Mouse (Mus musculus): Measurements from ENCODE around the gene Atp6v0e.

The Atp6v0e gene

GRCm38 (mm10) chr17:26640286-26640740 lies 22.7 kb upstream of the Atp6v0e start:
- no peak for DNase-seq (ENCODE audit: low read depth, low spot score)

GRCm38 (mm10) chr17:26643456-26643855 lies 19.6 kb upstream of the Atp6v0e start:
- DNase-seq (ENCODE audit: low read depth, low spot score), result no peak

- DNase-seq (ENCODE audit: low read depth, low spot score), result no peak
Measured at GRCm38 (mm10) chr17:26643993-26644392, 19.0 kb upstream of the Atp6v0e start.

- DNase-seq (ENCODE audit: low read depth, low spot score), result no peak
Measured at GRCm38 (mm10) chr17:26644509-26645410, 18.3 kb upstream of the Atp6v0e start.

- no peak for DNase-seq (ENCODE audit: low read depth, low spot score)
Measured at GRCm38 (mm10) chr17:26645411-26645854, 17.6 kb upstream of the Atp6v0e start.

DNA sequence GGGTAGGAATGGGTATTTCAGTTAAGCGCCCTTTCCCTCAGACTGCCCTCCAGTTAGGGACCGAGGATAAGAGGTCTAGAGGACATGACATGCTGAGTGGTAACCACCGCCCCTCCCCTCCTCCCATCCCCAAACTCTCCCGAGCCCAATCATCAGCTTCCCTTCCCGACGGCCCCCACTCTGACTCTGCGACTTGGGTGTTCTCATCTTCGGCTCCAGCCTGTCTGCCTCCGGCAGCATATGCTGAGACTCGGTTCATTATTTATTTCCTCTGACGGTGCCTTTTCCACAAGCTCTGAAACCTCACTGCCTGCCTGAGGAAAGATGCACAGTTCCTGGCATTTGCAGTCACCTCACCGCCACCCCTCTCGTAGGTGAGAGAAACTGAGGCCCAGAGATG lies 15.7 kb upstream of the Atp6v0e start:
- DNase-seq (ENCODE audit: low read depth, low spot score), result no peak

DNA sequence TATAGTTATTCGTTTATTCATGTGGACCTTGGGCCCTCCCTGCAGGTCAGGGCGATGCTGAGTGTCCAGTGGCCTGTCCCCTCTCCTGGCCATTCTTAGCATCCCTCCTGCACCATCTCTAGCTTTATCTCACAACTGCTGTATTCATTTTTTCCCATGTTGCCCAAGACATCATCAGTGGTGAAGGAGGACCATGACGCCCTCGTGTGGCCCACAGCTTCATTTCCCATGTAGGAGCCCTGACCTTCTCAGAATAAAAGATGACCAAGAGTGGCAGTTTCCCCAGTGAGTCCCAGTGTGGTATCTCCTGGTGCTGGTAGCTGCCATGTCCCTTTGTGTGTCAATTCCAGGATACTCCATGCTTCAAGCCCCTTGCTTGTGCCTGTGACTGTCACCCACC lies 13.5 kb upstream of the Atp6v0e start:
- DNase-seq (ENCODE audit: low read depth, low spot score), result no peak

GRCm38 (mm10) chr17:26650451-26651363 lies 12.3 kb upstream of the Atp6v0e start:
- DNase-seq (ENCODE audit: low read depth, low spot score), result no peak

GRCm38 (mm10) chr17:26658854-26659572 lies 4.0 kb upstream of the Atp6v0e start:
- DNase-seq (ENCODE audit: low read depth, low spot score), result no peak

- DNase-seq (ENCODE audit: low read depth, low spot score), result no peak
Measured at GRCm38 (mm10) chr17:26659573-26659915, 3.5 kb upstream of the Atp6v0e start.

DNA sequence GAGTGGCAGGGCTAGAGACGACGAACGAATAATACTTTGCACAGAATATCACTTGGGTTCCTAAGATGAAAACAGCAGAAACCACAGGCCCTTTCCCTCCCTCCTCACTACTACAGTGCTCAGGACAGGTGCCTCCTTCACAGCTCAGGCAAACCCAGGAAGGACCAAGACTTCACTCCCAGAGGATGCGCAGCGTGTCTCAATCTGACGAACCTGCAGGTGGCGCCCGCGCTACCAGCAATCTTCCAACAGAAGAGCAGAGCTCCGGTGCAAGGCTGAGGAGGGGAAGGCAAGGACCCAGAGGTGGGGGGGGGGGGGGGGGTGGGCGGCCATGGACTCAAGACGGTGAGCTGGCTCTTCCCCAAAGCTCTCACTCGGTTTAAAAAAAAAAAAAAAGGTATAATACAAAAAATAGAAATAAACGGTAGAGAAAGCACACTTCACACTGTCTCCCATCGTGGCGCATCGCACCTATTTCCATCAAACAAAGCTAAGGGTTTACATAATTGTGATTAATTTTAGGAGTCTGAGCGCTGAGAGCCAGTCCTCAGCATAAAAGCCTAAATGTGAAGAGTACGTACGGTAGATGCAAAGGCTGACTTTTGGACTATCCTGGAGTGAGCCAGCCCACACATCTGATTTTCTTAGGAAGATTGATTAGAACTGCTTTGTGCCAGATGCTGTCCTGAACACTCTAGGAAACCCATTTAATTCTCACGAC lies 2.7 kb upstream of the Atp6v0e start:
- DNase-seq (ENCODE audit: low read depth, low spot score), result peak; percentile 50

- no peak for DNase-seq (ENCODE audit: low read depth, low spot score)
Measured at GRCm38 (mm10) chr17:26662204-26662603, 827 bp upstream of the Atp6v0e start.

- no peak for DNase-seq (ENCODE audit: low read depth, low spot score)
Measured at GRCm38 (mm10) chr17:26665600-26665999, 2.6 kb downstream of the Atp6v0e start.

DNA sequence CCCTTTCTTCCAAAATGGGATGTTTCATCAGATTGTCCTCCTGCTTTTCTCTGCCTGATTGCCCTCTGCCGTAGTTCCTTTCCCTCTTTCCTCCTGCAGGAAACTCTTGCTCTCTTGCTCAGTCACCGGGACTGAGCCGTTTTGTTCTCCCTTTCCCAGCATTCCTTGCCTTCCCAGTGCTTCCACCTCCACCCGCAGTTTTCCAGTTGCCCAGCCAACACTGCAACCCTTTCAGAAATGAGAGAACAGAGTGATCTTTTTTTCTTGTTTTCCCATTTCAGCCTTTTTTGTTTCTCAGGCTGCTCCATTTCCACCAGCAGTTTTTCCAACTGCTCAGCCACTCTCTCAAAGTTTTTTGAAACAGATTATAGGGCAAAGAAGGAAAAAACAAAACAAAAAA lies 8.2 kb downstream of the Atp6v0e start:
- DNase-seq (ENCODE audit: low read depth, low spot score), result no peak

GRCm38 (mm10) chr17:26675845-26676244 lies 12.8 kb downstream of the Atp6v0e start:
- DNase-seq (ENCODE audit: low read depth, low spot score), result no peak

- DNase-seq (ENCODE audit: low read depth, low spot score), result peak; percentile 87
Measured at GRCm38 (mm10) chr17:26676252-26676615, 13.2 kb downstream of the Atp6v0e start.

- no peak for DNase-seq (ENCODE audit: low read depth, low spot score)
Measured at GRCm38 (mm10) chr17:26676616-26677376, 13.8 kb downstream of the Atp6v0e start.

- DNase-seq (ENCODE audit: low read depth, low spot score), result no peak
Measured at GRCm38 (mm10) chr17:26677711-26678637, 14.9 kb downstream of the Atp6v0e start.

DNA sequence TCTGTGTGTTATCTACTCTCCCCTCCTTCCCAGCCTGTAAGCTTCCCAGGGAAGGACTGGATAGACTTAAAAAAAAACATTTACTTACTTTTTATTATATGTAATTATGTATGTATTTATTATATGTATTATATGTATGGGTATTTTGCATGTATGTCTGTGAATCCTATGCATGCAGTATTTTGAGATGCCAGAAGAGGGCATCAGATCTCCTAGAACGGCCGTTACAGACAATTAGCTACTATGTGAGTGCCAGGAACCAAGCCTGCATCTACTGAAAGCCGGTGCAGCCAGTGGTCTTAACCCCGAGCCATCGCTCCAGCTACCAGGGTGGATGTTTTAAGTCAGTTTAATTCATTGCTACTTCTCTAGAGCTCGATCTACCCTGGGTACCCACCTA lies 18.2 kb downstream of the Atp6v0e start:
- DNase-seq (ENCODE audit: low read depth, low spot score), result no peak

Measured in WW6 (cell line).